Mouse (Mus musculus): ENCODE results near the gene Arpc4.
"Not testable (repeated sequence)": the region's sequence is repeated elsewhere in the genome, so short reads cannot be mapped to it uniquely, and the experiment has no call there.

Gene Arpc4

GRCm38 (mm10) chr6:113377496-113378385 is at the start of gene Arpc4, which contains the start of gene Tada3:
TSS of gene Arpc4 (plus strand) at chr6:113378115.
TSS of gene Tada3 (minus strand) at chr6:113377883.
- CTCF ChIA-PET: interaction anchor here (0.6 to 1.1 kb wide), 3 partner anchors 8 to 142 kb away, joined by 3 to 6 read pairs (median 4); no protein-coding TSS in a partner anchor

GRCm38 (mm10) chr6:113329396-113329795 is 48.5 kb upstream of the Arpc4 start:
- CTCF ChIA-PET: no interaction called here

- CTCF ChIA-PET: interaction anchor here (0.5 to 0.7 kb wide), 2 partner anchors 25 to 233 kb away, joined by 3 read pairs; no protein-coding TSS in a partner anchor
These were observed 47.4 kb upstream of the Arpc4 start for GRCm38 (mm10) chr6:113330547-113330946.

- CTCF ChIA-PET: no interaction called here
These were observed 46.2 kb upstream of the Arpc4 start for GRCm38 (mm10) chr6:113331721-113332120.

- CTCF ChIA-PET: not testable (repeated sequence)
These were observed 45.2 kb upstream of the Arpc4 start for GRCm38 (mm10) chr6:113332734-113333133.

- CTCF ChIA-PET: interaction anchor here (0.5 kb wide), 1 partner anchor 56 kb away, joined by 3 read pairs; the partner anchor contains the start of gene Ttll3
These were observed 44.6 kb upstream of the Arpc4 start for GRCm38 (mm10) chr6:113333137-113333950.

GRCm38 (mm10) chr6:113334216-113334615 is 43.7 kb upstream of the Arpc4 start:
- CTCF ChIA-PET: interaction anchor here (0.5 kb wide), 1 partner anchor 259 kb away, joined by 3 read pairs; no protein-coding TSS in a partner anchor

GRCm38 (mm10) chr6:113336852-113337620 is 40.9 kb upstream of the Arpc4 start:
- CTCF ChIA-PET: no interaction called here

GRCm38 (mm10) chr6:113341574-113341973 is 36.3 kb upstream of the Arpc4 start:
- CTCF ChIA-PET: no interaction called here

- CTCF ChIA-PET: no interaction called here
These were observed 35.6 kb upstream of the Arpc4 start for GRCm38 (mm10) chr6:113342297-113342696.

- CTCF ChIA-PET: no interaction called here
These were observed 34.5 kb upstream of the Arpc4 start, which contains the start of gene Camk1 for GRCm38 (mm10) chr6:113343177-113344092. TSS of gene Camk1 (minus strand) at chr6:113343984.

- CTCF ChIA-PET: no interaction called here
These were observed 33.6 kb upstream of the Arpc4 start for GRCm38 (mm10) chr6:113344321-113344720.

- CTCF ChIA-PET: no interaction called here
These were observed 31.0 kb upstream of the Arpc4 start for GRCm38 (mm10) chr6:113346897-113347296.

- CTCF ChIA-PET: no interaction called here
These were observed 27.4 kb upstream of the Arpc4 start for GRCm38 (mm10) chr6:113350538-113350937.

- CTCF ChIA-PET: no interaction called here
These were observed 26.8 kb upstream of the Arpc4 start for GRCm38 (mm10) chr6:113351161-113351560.

- CTCF ChIA-PET: no interaction called here
These were observed 26.3 kb upstream of the Arpc4 start for GRCm38 (mm10) chr6:113351653-113352052.

- CTCF ChIA-PET: no interaction called here
These were observed 25.1 kb upstream of the Arpc4 start for GRCm38 (mm10) chr6:113352820-113353219.

- CTCF ChIA-PET: no interaction called here
These were observed 24.2 kb upstream of the Arpc4 start for GRCm38 (mm10) chr6:113353696-113354095.

GRCm38 (mm10) chr6:113361476-113361875 is 16.4 kb upstream of the Arpc4 start:
- CTCF ChIA-PET: no interaction called here

- CTCF ChIA-PET: no interaction called here
These were observed 15.7 kb upstream of the Arpc4 start for GRCm38 (mm10) chr6:113362241-113362640.
